Mouse (Mus musculus) cerebellum, adult 2 months (tissue): ENCODE measurements around the gene Gm5129. TPM values are rescaled to one million over a fixed set of nuclear protein-coding genes. Genes with fewer than 3 reads are reported as not detected.
"Not testable (repeated sequence)": the region's sequence is repeated elsewhere in the genome, so short reads cannot be mapped to it uniquely, and the experiment has no call there.

Experiments used
- DNase-seq, 2 experiments: peaks; one replicate each; pipeline ENCODE4 v3.0.0; 2021
- H3K27ac ChIP-seq: fragments of 200-500 bp; 2 replicates; pipeline ENCODE4 v1.5.1; 2012; ENCODE audit warnings: low read length, control low read depth, inconsistent platforms; ENCODE audit not compliant: insufficient read depth
- H3K27me3 ChIP-seq: fragments of 200-500 bp; 2 replicates; pipeline ENCODE4 v1.6.1; 2012; ENCODE audit warnings: inconsistent platforms, mild to moderate bottlenecking, low read length, moderate library complexity; ENCODE audit not compliant: control insufficient read depth, insufficient read depth
- H3K4me1 ChIP-seq: fragments of 200-500 bp; 2 replicates; pipeline ENCODE4 v1.6.1; 2011; ENCODE audit warnings: low read length; ENCODE audit not compliant: control insufficient read depth, insufficient read depth
- H3K4me3 ChIP-seq: fragments of 200-500 bp; replicated peaks from 2 replicates; pipeline ENCODE3; 2011; ENCODE audit warnings: mild to moderate bottlenecking, low read depth, low read length, control low read depth; ENCODE audit not compliant: insufficient read depth
- CTCF ChIP-seq: fragments of 200-500 bp; IDR thresholded peaks from 2 replicates; pipeline ENCODE4 v1.5.1; 2011; ENCODE audit warnings: low read depth, mild to moderate bottlenecking, control low read depth, low read length, moderate library complexity, borderline replicate concordance; ENCODE audit not compliant: insufficient read depth
- POLR2A ChIP-seq: fragments of 200-500 bp; IDR thresholded peaks from 2 replicates; pipeline ENCODE4 v1.6.1; 2011; ENCODE audit warnings: low read length, control low read depth, borderline replicate concordance; ENCODE audit not compliant: insufficient read depth
- WGBS: fragments of 180-500 bp; shearing (Covaris S2); methylation state at CpG from one replicate; pipeline ENCODE4 v1.1.7; 2018; 5-methylcytosine and 5-hydroxymethylcytosine counted together
- polyA plus RNA-seq: library from polyadenylated mRNA; depleted of rRNA; stranded (reverse); fragments of >200 nt; gene quantifications from 2 replicates; pipeline ENCODE4 v1.2.3, GENCODE M21; 2012; rRNA removed

Gm5129 gene
- polyA plus RNA-seq, result 0.84 TPM in 1 of 2 replicates, not detected in the other

- H3K4me3 ChIP-seq, result peak within 1 kb of the TSS; percentile 98
- H3K27me3 ChIP-seq, result no peaks in the 10 kb centered on the region
- no peak for TF ChIP-seq CTCF
- peak; percentile 94 for TF ChIP-seq POLR2A
- peak within 1 kb of the TSS; percentile 98 for H3K27ac ChIP-seq
- DNase-seq, result peak; percentile 96 to 99
- no peaks in the 10 kb centered on the region; the same call in 1 of the 2 replicates for H3K4me1 ChIP-seq
- WGBS, result under 1% methylated on average over 46 of the region's 46 CpGs
Measured at GRCm38 (mm10) chr5:29735557-29736061, at the start of gene Gm5129, which contains the start of gene Dnajb6. Gm5129 (minus strand) TSS chr5:29735936. Dnajb6 (plus strand) TSS chr5:29735688.

GRCm38 (mm10) chr5:29784906-29785305, 49.2 kb upstream of the Gm5129 start:
- not testable (repeated sequence) for H3K4me3 ChIP-seq, H3K27ac ChIP-seq, H3K27me3 ChIP-seq, DNase-seq
- H3K4me1 ChIP-seq, result peaks cover 14% of the 10 kb centered on the region
- WGBS, result 75% methylated on average over 11 of the region's 13 CpGs

DNA sequence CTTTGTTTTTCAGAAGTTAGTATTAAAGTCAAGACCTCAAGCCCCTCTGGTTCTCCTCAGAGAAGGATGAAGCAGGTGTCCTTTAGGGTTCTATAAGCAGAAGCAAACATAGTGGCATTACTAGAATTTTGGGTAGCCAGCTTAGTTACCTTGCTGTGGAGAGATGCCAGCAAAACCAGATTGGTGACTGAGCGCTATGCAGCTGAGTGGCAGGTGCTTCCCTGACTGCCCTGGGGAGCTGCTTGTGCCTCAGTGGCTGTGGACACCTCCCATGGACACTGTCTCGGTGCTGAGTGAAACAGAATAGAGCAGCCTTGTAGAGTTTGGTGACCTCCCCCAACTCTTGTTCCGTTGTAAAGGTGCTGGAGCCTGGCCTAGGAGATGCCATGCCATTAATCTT, 46.5 kb upstream of the Gm5129 start:
- TF ChIP-seq POLR2A (no peak), CTCF (no peak)
- no peaks in the 10 kb centered on the region for H3K27me3 ChIP-seq
- peak in 1 of 2 experiments; percentile 51 for DNase-seq
- H3K4me1 ChIP-seq, result peaks cover 19% of the 10 kb centered on the region
- H3K27ac ChIP-seq, result no peak overlapping the region
- WGBS, result 21% methylated on average over 3 of the region's 3 CpGs
- H3K4me3 ChIP-seq, result no peak overlapping the region

DNA sequence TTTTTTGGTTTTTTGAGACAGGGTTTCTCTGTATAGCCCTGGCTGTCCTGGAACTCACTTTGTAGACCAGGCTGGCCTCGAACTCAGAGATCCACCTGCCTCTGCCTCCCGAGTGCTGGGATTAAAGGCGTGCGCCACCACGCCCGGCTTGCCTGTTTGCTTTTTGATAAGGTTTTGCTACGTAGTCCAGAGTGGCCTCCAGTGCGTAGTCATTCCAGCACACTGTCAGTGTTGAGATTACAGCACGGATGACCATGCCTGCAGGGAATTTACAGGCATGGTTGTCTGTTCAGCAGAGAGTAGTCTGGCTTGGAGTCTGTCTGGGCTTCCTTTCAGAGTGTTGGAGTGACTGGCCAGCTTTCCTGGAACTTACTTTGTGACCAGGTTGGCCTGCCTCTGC, 44.0 kb upstream of the Gm5129 start:
- DNase-seq, H3K27ac ChIP-seq, H3K4me3 ChIP-seq, H3K27me3 ChIP-seq: not testable (repeated sequence)
- WGBS, result 98% methylated on average over 9 of the region's 9 CpGs
- peaks cover 30% of the 10 kb centered on the region for H3K4me1 ChIP-seq

DNA sequence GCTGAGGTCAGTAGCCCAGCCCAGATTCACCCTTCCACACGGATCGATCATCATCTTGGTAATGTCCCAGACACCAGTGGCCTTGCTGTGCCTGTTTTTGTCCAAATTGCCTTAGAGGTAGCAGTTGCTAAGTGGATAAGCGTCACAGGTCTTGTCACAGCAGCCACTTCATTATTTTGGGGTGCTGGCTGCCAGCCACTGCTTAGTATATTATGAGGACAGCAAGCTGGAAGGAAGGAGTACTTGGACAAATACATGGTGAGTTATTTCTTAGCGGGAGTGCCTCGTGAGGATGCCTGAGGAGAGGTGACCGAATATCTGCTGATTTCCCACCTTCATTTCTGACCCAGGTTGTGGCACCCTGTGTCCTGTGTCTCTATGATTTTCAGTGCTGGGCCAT, 42.3 kb upstream of the Gm5129 start:
- Histone ChIP-seq H3K4me1 (peaks cover 33% of the 10 kb centered on the region), H3K27ac (no peak overlapping the region), H3K4me3 (no peak overlapping the region), H3K27me3 (no peaks in the 10 kb centered on the region)
- 37% methylated on average over 6 of the region's 6 CpGs for WGBS
- TF ChIP-seq POLR2A (no peak), CTCF (no peak)
- peak in 1 of 2 experiments; percentile 27 for DNase-seq

DNA sequence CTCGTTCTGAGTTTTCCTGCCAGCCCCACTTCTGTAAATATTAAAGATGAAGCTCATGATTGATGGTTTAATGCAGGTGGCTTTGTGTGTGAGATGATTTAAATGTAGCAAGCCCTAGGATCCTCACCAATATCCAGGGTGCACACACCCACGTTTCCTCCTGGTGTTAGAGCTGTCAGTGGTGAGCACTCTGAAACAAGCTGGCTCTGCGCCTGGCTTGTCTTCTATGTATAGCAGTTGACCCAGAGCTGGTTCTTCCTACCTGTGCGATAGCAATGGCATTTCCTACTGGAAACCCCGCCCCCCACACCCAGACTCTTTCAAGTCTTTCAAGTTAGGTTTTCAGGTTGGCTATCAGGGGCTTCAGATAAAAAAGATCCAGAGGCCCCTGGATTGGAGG, 39.7 kb upstream of the Gm5129 start:
- no peak overlapping the region for H3K27ac ChIP-seq
- peaks cover 37% of the 10 kb centered on the region for H3K4me1 ChIP-seq
- no peak for TF ChIP-seq CTCF
- TF ChIP-seq POLR2A, result no peak
- H3K4me3 ChIP-seq, result no peak overlapping the region
- 30% methylated on average over 5 of the region's 5 CpGs for WGBS
- DNase-seq, result peak; percentile 46 to 69
- no peaks in the 10 kb centered on the region for H3K27me3 ChIP-seq

- TF ChIP-seq CTCF, result no peak
- no peak for TF ChIP-seq POLR2A
- H3K27ac ChIP-seq, result peak overlapping the region; percentile 67
- DNase-seq, result peak; percentile 48 to 57
- 16% methylated on average over 13 of the region's 13 CpGs for WGBS
- peaks cover 37% of the 10 kb centered on the region for H3K4me1 ChIP-seq
- no peaks in the 10 kb centered on the region for H3K27me3 ChIP-seq
- no peak overlapping the region for H3K4me3 ChIP-seq
Measured at GRCm38 (mm10) chr5:29773460-29774150, 37.9 kb upstream of the Gm5129 start.

GRCm38 (mm10) chr5:29772651-29773330, 37.1 kb upstream of the Gm5129 start:
- 11% methylated on average over 4 of the region's 4 CpGs for WGBS
- Histone ChIP-seq H3K27ac (peak overlapping the region; percentile 67), H3K27me3 (no peaks in the 10 kb centered on the region), H3K4me3 (no peak overlapping the region), H3K4me1 (peaks cover 36% of the 10 kb centered on the region)
- TF ChIP-seq CTCF (no peak), POLR2A (no peak)
- peak; percentile 73 to 87 for DNase-seq
